Mouse (Mus musculus) ES-Bruce4 (cell line): ENCODE measurements at regions not wholly inside any gene's neighbourhood (a gene's known extent, or its start where the extent isn't known, plus 50 kb on each side); places are given as distances from the start of the nearest gene placed in this dataset.

Source experiments
- CTCF ChIP-seq: IDR thresholded peaks from one replicate; pipeline ENCODE4 v1.8.1; 2011; ENCODE audit warnings: low read depth, low read length
- POLR2A ChIP-seq: IDR thresholded peaks from one replicate; pipeline ENCODE4 v1.8.1; 2011; ENCODE audit warnings: low read length; ENCODE audit not compliant: insufficient read depth

DNA sequence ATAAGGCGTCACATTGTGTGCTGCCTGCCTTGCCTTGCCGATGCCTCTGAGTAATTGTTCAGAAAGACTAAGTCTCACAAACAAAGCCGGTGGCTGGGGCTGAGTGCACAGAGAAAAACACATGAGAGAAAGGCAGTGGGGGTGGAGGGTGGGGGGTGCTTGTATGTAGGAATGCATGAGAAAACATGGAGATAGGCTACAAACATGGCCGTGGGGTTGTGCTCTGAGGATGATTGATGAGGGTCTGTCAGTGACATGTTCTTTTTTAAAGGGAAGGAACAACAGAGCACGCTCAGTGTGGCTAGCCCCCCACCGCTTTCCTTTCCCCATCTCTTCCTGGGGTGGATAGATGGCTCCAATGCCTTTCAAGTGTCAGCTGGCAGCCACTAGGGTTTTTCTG is 304.8 kb downstream of the Nkx6-1 start:
- TF ChIP-seq CTCF: no peak
- no peak for TF ChIP-seq POLR2A
